Mouse (Mus musculus) liver, embryonic 14.5 days (tissue): ENCODE data around the gene Mrpl33.

Experiments used
- CTCF ChIP-seq: IDR thresholded peaks from 2 replicates; pipeline ENCODE4 v1.5.1; 2016; ENCODE audit warnings: antibody characterized with exemption, low read depth, control low read depth
- EP300 ChIP-seq: IDR thresholded peaks from 2 replicates; pipeline ENCODE4 v1.6.1; 2016; ENCODE audit warnings: antibody characterized with exemption, low read depth

DNA sequence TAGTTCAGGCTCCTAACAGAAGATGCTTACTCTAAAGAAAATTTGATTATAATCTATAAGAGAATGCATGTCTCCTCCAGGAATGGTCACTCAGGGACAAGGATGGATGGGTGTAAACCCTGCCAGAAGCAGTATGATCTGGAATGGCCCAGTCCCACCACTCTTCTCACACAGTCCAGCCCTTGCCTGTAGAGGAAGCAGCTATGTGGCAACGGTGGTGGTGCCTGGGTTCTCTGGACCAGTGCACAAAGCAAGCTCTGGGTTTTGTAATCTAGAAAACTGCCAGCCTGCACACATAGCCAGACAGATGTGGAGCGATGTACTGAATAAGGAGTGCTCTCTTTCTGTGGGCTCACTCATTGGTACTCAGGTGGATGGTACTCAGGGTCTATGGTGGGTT lies 43.8 kb downstream of the Mrpl33 start:
- TF ChIP-seq CTCF: no peak
- TF ChIP-seq EP300: no peak
